Mouse (Mus musculus) brown adipose tissue, adult 24 weeks (tissue): Measurements from ENCODE around the gene Zfp931. TPM values are rescaled to one million over a fixed set of nuclear protein-coding genes. Genes with fewer than 3 reads are reported as not detected.
"Not testable (repeated sequence)": the region's sequence is repeated elsewhere in the genome, so short reads cannot be mapped to it uniquely, and the experiment has no call there.

Source experiments
- H3K27ac ChIP-seq: fragments of 200-500 bp; replicated peaks from 2 replicates; pipeline ENCODE4 v1.5.1; 2012; ENCODE audit warnings: low read depth, mild to moderate bottlenecking, low read length
- H3K4me1 ChIP-seq: fragments of 200-500 bp; 2 replicates; pipeline ENCODE4 v1.6.1; 2012; ENCODE audit warnings: low read length, mixed read lengths; ENCODE audit not compliant: control insufficient read depth, insufficient read depth, insufficient read length
- H3K4me3 ChIP-seq: fragments of 200-500 bp; 2 replicates; pipeline ENCODE4 v1.5.1; 2012; ENCODE audit warnings: low read depth, mild to moderate bottlenecking, low read length, moderate library complexity; ENCODE audit not compliant: insufficient read depth
- polyA plus RNA-seq: library from polyadenylated mRNA; stranded (reverse); fragments of >200 nt; gene quantifications from 2 replicates; pipeline ENCODE4 v1.2.4, GENCODE M21; 2012; ENCODE audit not compliant: missing spikeins, insufficient read depth, insufficient read length

Gene Zfp931
- polyA plus RNA-seq, 1 experiment, result 40.6 TPM

DNA sequence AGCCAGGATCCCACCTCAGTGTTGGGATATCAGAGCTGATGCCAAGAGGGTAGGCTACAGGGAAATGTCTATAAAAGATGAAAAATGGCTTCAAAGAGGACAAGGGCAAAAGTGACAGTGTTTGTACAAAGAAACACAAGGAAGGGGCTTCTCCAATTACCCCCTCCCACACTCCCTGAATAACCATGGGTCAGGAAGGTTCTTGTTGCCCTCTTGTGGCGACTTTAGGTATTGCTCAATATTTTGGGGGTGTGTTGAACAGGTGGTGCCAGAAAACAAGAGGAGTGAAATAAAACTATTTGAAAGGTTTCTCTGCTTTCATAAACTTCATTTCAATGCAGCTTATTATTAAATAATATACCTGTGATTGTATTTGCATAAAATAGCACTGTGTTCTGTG is 20.1 kb downstream of the Zfp931 start:
- H3K27ac ChIP-seq, result no peak overlapping the region
- no peaks in the 10 kb centered on the region; the same call in 1 of the 2 replicates for H3K4me1 ChIP-seq
- no peak overlapping the region for H3K4me3 ChIP-seq

- not testable (repeated sequence) for H3K4me3 ChIP-seq, H3K27ac ChIP-seq, H3K4me1 ChIP-seq
These were observed 50.7 kb downstream of the Zfp931 start for GRCm38 (mm10) chr2:178027601-178028000.

GRCm38 (mm10) chr2:178023861-178024260 is 54.4 kb downstream of the Zfp931 start:
- not testable (repeated sequence) for H3K27ac ChIP-seq, H3K4me1 ChIP-seq
- peak overlapping the region; percentile 86 for H3K4me3 ChIP-seq

- Histone ChIP-seq H3K27ac (peak within 1 kb of the TSS; percentile 78), H3K4me3 (peak within 1 kb of the TSS; percentile 86)
- not testable (repeated sequence) for H3K4me1 ChIP-seq
These were observed 55.2 kb downstream of the Zfp931 start, which contains the start of gene Zfp971 for GRCm38 (mm10) chr2:178023011-178023611. Gene Zfp971, plus strand, starts transcription at chr2:178023284.

- H3K27ac ChIP-seq, result peak overlapping the region; percentile 87
- not testable (repeated sequence) for H3K4me3 ChIP-seq, H3K4me1 ChIP-seq
These were observed 57.5 kb downstream of the Zfp931 start for GRCm38 (mm10) chr2:178020773-178021172.

DNA sequence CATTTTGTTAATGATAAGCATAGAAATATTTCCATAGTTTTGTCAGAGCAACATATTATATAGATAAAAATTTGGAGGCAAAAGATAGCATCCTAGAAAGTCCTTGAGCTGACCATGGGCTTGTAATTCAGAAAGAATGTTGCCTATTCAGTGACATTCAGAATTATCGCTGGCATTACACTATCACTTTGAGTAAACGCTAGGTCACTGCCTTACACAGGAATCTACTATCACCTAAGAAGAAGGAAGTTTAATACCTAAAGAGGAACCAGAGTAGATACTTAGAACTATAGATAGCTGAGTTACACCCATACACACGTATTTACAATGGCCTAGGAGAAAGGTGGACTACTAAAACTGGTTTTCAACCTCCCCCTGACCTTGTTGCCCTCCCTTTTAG is 58.8 kb downstream of the Zfp931 start:
- not testable (repeated sequence) for H3K27ac ChIP-seq, H3K4me3 ChIP-seq, H3K4me1 ChIP-seq

Other genes starting within 250 kb of the Zfp931 start
- gene Gm14325, start 238.1 kb downstream of the Zfp931 start, polyA plus RNA-seq, result 23.3 and 42.8 TPM in 2 replicates
- gene Gm14327, start 181.4 kb downstream of the Zfp931 start, polyA plus RNA-seq, result 3.1 and 8.3 TPM in 2 replicates
- gene Zfp972, start 152.9 kb downstream of the Zfp931 start, polyA plus RNA-seq, result 2.3 TPM in 1 of 2 replicates, not detected in the other
- 13.6 and 21.0 TPM in 2 replicates for gene Gm14326, start 121.2 kb downstream of the Zfp931 start, polyA plus RNA-seq
- 10.9 and 25.8 TPM in 2 replicates for gene Zfp971, start 55.2 kb downstream of the Zfp931 start, polyA plus RNA-seq
- not detected in 2 replicates for gene Phactr3, start 40.5 kb upstream of the Zfp931 start, polyA plus RNA-seq